Mouse (Mus musculus) lung, postnatal 0 days (tissue): Measurements from ENCODE around the gene Atp6v0e2. TPM values are rescaled to one million over a fixed set of nuclear protein-coding genes. Genes with fewer than 3 reads are reported as not detected.
"Not testable (repeated sequence)": the region's sequence is repeated elsewhere in the genome, so short reads cannot be mapped to it uniquely, and the experiment has no call there.

ENCODE experiments used
- ATAC-seq: fragments of 200-750 bp; cut with Nextera tagmentation; 2 replicates; pipeline ENCODE4 v1.8.0; 2017; ENCODE audit warnings: moderate library complexity
- DNase-seq: peaks from one replicate; pipeline ENCODE4 v3.0.0-alpha.2; 2016; ENCODE audit warnings: low spot score
- H3K27ac ChIP-seq: fragments of 300-500 bp; sonication (generic); 2 replicates; pipeline ENCODE4 v1.5.1; 2014; ENCODE audit warnings: antibody characterized with exemption, mild to moderate bottlenecking, low read length, mixed read lengths
- H3K27me3 ChIP-seq: fragments of 300-500 bp; sonication (generic); replicated peaks from 2 replicates; pipeline ENCODE4 v1.6.1; 2014; ENCODE audit warnings: low read length, mixed read lengths; ENCODE audit not compliant: insufficient read depth
- H3K36me3 ChIP-seq: fragments of 300-500 bp; sonication (generic); 2 replicates; pipeline ENCODE4 v1.6.1; 2014; ENCODE audit warnings: low read length, mixed read lengths; ENCODE audit not compliant: insufficient read depth
- H3K4me1 ChIP-seq: fragments of 300-500 bp; sonication (generic); 2 replicates; pipeline ENCODE4 v1.6.1; 2014; ENCODE audit warnings: antibody characterized with exemption, low read depth, low read length, mixed read lengths; ENCODE audit not compliant: insufficient read depth
- H3K4me2 ChIP-seq: fragments of 300-500 bp; sonication (generic); replicated peaks from 2 replicates; pipeline ENCODE4 v1.6.1; 2014; ENCODE audit warnings: low read depth, mild to moderate bottlenecking, low read length, moderate library complexity, mixed read lengths
- H3K4me3 ChIP-seq: fragments of 300-500 bp; sonication (generic); 2 replicates; pipeline ENCODE4 v1.5.1; 2014; ENCODE audit warnings: low read depth, low read length
- H3K9ac ChIP-seq: fragments of 300-500 bp; sonication (generic); replicated peaks from 2 replicates; pipeline ENCODE4 v1.6.1; 2014; ENCODE audit warnings: low read depth, mild to moderate bottlenecking
- H3K9me3 ChIP-seq: fragments of 300-500 bp; sonication (generic); 2 replicates; pipeline ENCODE4 v1.6.1; 2016; ENCODE audit warnings: low read length, mixed read lengths
- CTCF ChIP-seq: IDR thresholded peaks from 2 replicates; pipeline ENCODE4 v1.5.1; 2016; ENCODE audit warnings: antibody characterized with exemption, mild to moderate bottlenecking
- EP300 ChIP-seq: IDR thresholded peaks from 2 replicates; pipeline ENCODE4 v1.6.1; 2016; ENCODE audit warnings: antibody characterized with exemption, mild to moderate bottlenecking, control low read depth
- WGBS: fragments of 180-500 bp; shearing (Covaris S2); extraction: QIAGEN DNeasy Blood & Tissue Kit; methylation state at CpG from one replicate; pipeline ENCODE4 v1.1.7; 2014; 5-methylcytosine and 5-hydroxymethylcytosine counted together
- polyA plus RNA-seq: library from polyadenylated mRNA; unstranded; fragments of >200 nt; fragmentation: Nextera tagmentation; extraction: Ambion mirVana; gene quantifications from 2 replicates; pipeline ENCODE4 v1.2.1, GENCODE M21; 2015

The Atp6v0e2 gene
- polyA plus RNA-seq, 1 experiment from 2014 or later = 8.4 TPM

GRCm38 (mm10) chr6:48503847-48504240 is 33.6 kb upstream of the Atp6v0e2 start:
- Histone ChIP-seq H3K36me3 (no peaks in the 10 kb centered on the region), H3K27me3 (no peaks in the 10 kb centered on the region), H3K9me3 (no peaks in the 10 kb centered on the region), H3K4me3 (peak overlapping the region; percentile 54; the same call in 1 of the 2 replicates), H3K4me1 (0 out of 2 replicates have a peak, but pooled peaks cover 2% of the 10 kb centered on the region), H3K9ac (no peak overlapping the region), H3K4me2 (peak overlapping the region; percentile 78; the same call in 1 of the 2 replicates), H3K27ac (no peak overlapping the region)
- TF ChIP-seq CTCF = no peak
- no peak for TF ChIP-seq EP300
- ATAC-seq (peak; percentile 34), DNase-seq (no peak)
- WGBS = 2% methylated on average over 2 of the region's 2 CpGs

- peak overlapping the region; percentile 54 for H3K4me3 ChIP-seq
These were observed 33.1 kb upstream of the Atp6v0e2 start for GRCm38 (mm10) chr6:48504241-48504854.

GRCm38 (mm10) chr6:48508087-48508486 is 29.3 kb upstream of the Atp6v0e2 start:
- 0 out of 2 replicates have a peak, but pooled peaks cover 2% of the 10 kb centered on the region for H3K4me1 ChIP-seq
- H3K27me3 ChIP-seq = no peaks in the 10 kb centered on the region
- H3K27ac ChIP-seq = no peak overlapping the region
- ATAC-seq (no peak), DNase-seq (no peak)
- no peak overlapping the region for H3K4me2 ChIP-seq
- WGBS = 55% methylated on average over 4 of the region's 4 CpGs
- H3K4me3 ChIP-seq = no peak overlapping the region
- TF ChIP-seq CTCF (no peak), EP300 (no peak)
- peaks cover 5% of the 10 kb centered on the region; the same call in 1 of the 2 replicates for H3K36me3 ChIP-seq
- no peak overlapping the region for H3K9ac ChIP-seq
- H3K9me3 ChIP-seq = no peaks in the 10 kb centered on the region

More at GRCm38 (mm10) chr6:48504241-48504854, 33.1 kb upstream of the Atp6v0e2 start:
- peak; percentile 97 for ATAC-seq
- Histone ChIP-seq H3K27ac (no peak overlapping the region), H3K36me3 (no peaks in the 10 kb centered on the region), H3K27me3 (no peaks in the 10 kb centered on the region), H3K4me2 (peak overlapping the region; percentile 78), H3K9me3 (no peaks in the 10 kb centered on the region), H3K4me1 (0 out of 2 replicates have a peak, but pooled peaks cover 2% of the 10 kb centered on the region), H3K9ac (peak overlapping the region; percentile 59)
- TF ChIP-seq CTCF (peak; percentile 56), EP300 (no peak)
- WGBS = under 1% methylated on average over 26 of the region's 26 CpGs
- peak; percentile 94 for DNase-seq

DNA sequence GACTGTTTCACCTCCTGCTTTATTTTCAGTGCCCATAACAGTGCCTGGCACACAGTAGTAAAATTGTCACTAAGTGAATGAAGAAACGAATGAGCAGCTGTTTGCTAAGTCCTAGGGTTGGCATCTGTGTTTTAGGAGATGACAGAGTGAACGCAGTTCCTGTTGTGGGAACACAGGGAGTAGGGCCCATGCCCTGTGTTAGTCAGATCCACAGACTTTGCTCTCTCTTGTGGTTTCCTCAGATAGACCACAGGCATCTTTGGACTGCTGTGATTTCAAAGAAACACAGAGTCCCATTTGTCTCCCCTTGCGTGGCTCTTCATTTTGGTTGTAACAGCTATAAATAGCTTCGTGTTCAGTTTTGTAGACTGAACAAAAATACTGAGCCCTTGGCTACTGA is 27.0 kb upstream of the Atp6v0e2 start:
- Histone ChIP-seq H3K4me2 (no peak overlapping the region), H3K9me3 (no peaks in the 10 kb centered on the region), H3K27ac (no peak overlapping the region), H3K9ac (no peak overlapping the region), H3K36me3 (peaks cover 5% of the 10 kb centered on the region; the same call in 1 of the 2 replicates), H3K4me3 (no peak overlapping the region), H3K4me1 (no peaks in the 10 kb centered on the region), H3K27me3 (no peaks in the 10 kb centered on the region)
- ATAC-seq (no peak), DNase-seq (no peak)
- WGBS = 80% methylated on average over 4 of the region's 4 CpGs
- no peak for TF ChIP-seq EP300
- no peak for TF ChIP-seq CTCF

GRCm38 (mm10) chr6:48511861-48512260 is 25.6 kb upstream of the Atp6v0e2 start:
- Histone ChIP-seq H3K36me3 (peaks cover 5% of the 10 kb centered on the region; the same call in 1 of the 2 replicates), H3K4me1 (no peaks in the 10 kb centered on the region), H3K4me2 (no peak overlapping the region), H3K9me3 (no peaks in the 10 kb centered on the region), H3K27me3 (no peaks in the 10 kb centered on the region), H3K9ac (no peak overlapping the region), H3K27ac (no peak overlapping the region), H3K4me3 (no peak overlapping the region)
- TF ChIP-seq EP300 (no peak), CTCF (no peak)
- DNase-seq (no peak), ATAC-seq (no peak)
- 77% methylated on average over 7 of the region's 7 CpGs for WGBS

DNA sequence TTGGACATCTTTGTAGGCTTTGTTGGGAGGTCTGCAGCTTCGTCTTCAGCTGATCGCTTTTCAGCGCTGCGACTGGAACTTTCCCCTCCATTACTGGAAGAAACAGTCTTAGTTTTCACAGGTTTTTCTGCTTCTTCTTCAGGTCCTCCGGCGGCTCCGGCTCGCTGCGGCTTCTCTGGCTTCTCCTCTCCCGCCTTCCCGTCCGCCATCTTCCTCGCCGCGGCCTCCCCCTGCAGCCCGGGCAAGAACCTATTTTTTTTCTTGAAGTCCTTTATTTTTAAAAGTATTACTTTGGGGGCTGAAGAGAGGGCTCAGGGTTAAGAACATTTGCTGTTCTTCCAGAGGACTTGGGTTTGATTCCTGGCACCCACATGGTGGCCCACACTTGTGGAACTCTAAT is 12.5 kb upstream of the Atp6v0e2 start:
- not testable (repeated sequence) for H3K9ac ChIP-seq, H3K4me1 ChIP-seq, ATAC-seq, H3K4me3 ChIP-seq, H3K27me3 ChIP-seq, H3K9me3 ChIP-seq, DNase-seq, H3K4me2 ChIP-seq, H3K27ac ChIP-seq, H3K36me3 ChIP-seq
- WGBS = 99% methylated on average over 12 of the region's 16 CpGs
